Mouse (Mus musculus): ENCODE measurements around the gene Krt84. TPM values are rescaled to one million over a fixed set of nuclear protein-coding genes. Genes with fewer than 3 reads are reported as not detected.

Krt84 gene
- total and polyA plus RNA-seq, 2 experiments from 2014 or later, result not detected

DNA sequence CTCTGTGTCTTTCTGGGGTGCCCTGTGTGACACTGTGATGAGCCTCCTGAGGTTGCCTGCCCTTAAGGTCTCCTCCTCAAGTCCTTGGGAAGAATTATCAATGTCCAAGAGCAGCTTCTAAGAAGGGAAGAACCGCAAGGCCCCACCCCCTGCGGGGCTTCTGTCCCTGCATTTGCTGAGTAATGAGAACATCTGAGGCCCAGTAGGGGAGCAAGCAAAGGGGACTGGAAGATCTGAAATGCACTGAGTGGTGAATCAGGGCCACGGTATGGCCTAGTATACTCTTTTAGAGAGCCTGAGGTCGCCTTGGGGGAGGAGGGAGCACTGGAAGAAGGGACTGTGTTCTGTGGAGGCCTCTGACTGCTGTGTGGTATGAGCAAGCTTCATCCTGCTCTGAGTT lies 50.6 kb downstream of the Krt84 start:
- Histone ChIP-seq H3K4me1 (ENCODE audit: control insufficient read depth, insufficient read depth) (no peaks in the 10 kb centered on the region), H3K9ac (replicated peaks; ENCODE audit: low read depth, low read length) (no peak overlapping the region), H3K36me3 (replicated peaks; ENCODE audit: control insufficient read depth, insufficient read depth, low read length) (no peaks in the 10 kb centered on the region), H3K4me3 (ENCODE audit: low read depth, low read length) (no peak overlapping the region), H3K9me3 (replicated peaks; ENCODE audit: control insufficient read depth, low read length) (no peaks in the 10 kb centered on the region), H3K27ac (ENCODE audit: low read depth) (no peak overlapping the region), H3K27me3 (ENCODE audit: control insufficient read depth, insufficient read depth, low read length) (peaks cover 11% of the 10 kb centered on the region), H3K4me2 (ENCODE audit: low read depth, low read length) (no peak overlapping the region)
- TF ChIP-seq EP300 (IDR thresholded peaks at IDR 0.05; ENCODE audit: low read depth), result no peak
- no peak for ATAC-seq (ENCODE audit: insufficient read depth, low read depth)
- 30% methylated on average over 4 of the region's 4 CpGs for WGBS
- DNase-seq (ENCODE audit: low spot score), result no peak

- Histone ChIP-seq H3K4me2 (ENCODE audit: low read depth, low read length) (peak overlapping the region; percentile 50), H3K4me1 (ENCODE audit: control insufficient read depth, insufficient read depth) (no peaks in the 10 kb centered on the region), H3K27me3 (ENCODE audit: control insufficient read depth, insufficient read depth, low read length) (peaks cover 11% of the 10 kb centered on the region), H3K36me3 (replicated peaks; ENCODE audit: control insufficient read depth, insufficient read depth, low read length) (no peaks in the 10 kb centered on the region), H3K4me3 (ENCODE audit: low read depth, low read length) (peak overlapping the region; percentile 25; the same call in 1 of the 2 replicates), H3K9me3 (replicated peaks; ENCODE audit: control insufficient read depth, low read length) (no peaks in the 10 kb centered on the region), H3K9ac (replicated peaks; ENCODE audit: low read depth, low read length) (no peak overlapping the region), H3K27ac (ENCODE audit: low read depth) (no peak overlapping the region)
- WGBS, result 36% methylated on average over 11 of the region's 11 CpGs
- no peak for ATAC-seq (ENCODE audit: insufficient read depth, low read depth)
- DNase-seq (ENCODE audit: low spot score), result no peak
- TF ChIP-seq CTCF (IDR thresholded peaks at IDR 0.05; ENCODE audit: low read depth) (no peak), EP300 (IDR thresholded peaks at IDR 0.05; ENCODE audit: low read depth) (no peak)
Measured at GRCm38 (mm10) chr15:101479666-101480060, 53.0 kb downstream of the Krt84 start.

- peaks cover 11% of the 10 kb centered on the region for H3K27me3 ChIP-seq (ENCODE audit: control insufficient read depth, insufficient read depth, low read length)
- no peak for ATAC-seq (ENCODE audit: insufficient read depth, low read depth)
Measured at GRCm38 (mm10) chr15:101479007-101479665, 53.5 kb downstream of the Krt84 start.

More at GRCm38 (mm10) chr15:101479007-101479665, 53.5 kb downstream of the Krt84 start:
- TF ChIP-seq CTCF (IDR thresholded peaks at IDR 0.05; ENCODE audit: low read depth), result peak; percentile 25
- TF ChIP-seq EP300 (IDR thresholded peaks at IDR 0.05; ENCODE audit: low read depth), result no peak
- WGBS, result 8% methylated on average over 31 of the region's 31 CpGs
- Histone ChIP-seq H3K4me3 (ENCODE audit: low read depth, low read length) (peak overlapping the region; percentile 25), H3K36me3 (replicated peaks; ENCODE audit: control insufficient read depth, insufficient read depth, low read length) (no peaks in the 10 kb centered on the region), H3K9me3 (replicated peaks; ENCODE audit: control insufficient read depth, low read length) (no peaks in the 10 kb centered on the region), H3K4me2 (ENCODE audit: low read depth, low read length) (peak overlapping the region; percentile 50), H3K9ac (replicated peaks; ENCODE audit: low read depth, low read length) (no peak overlapping the region), H3K4me1 (ENCODE audit: control insufficient read depth, insufficient read depth) (no peaks in the 10 kb centered on the region), H3K27ac (ENCODE audit: low read depth) (no peak overlapping the region)
- no peak for DNase-seq (ENCODE audit: low spot score)

Small RNA genes within 50 kb of the gene (microRNA-seq; reads per million reads assigned to microRNA genes)
- not detected for gene Gm44393
- not detected for gene Gm44460

Other genes starting within 250 kb of the Krt84 start
- gene Atg101, start 248.5 kb downstream of the Krt84 start, total RNA-seq (2014; rRNA removed; ENCODE audit: low replicate concordance), result 43.7 and 61.6 TPM in 2 replicates
- gene Atg101, start 248.5 kb downstream of the Krt84 start, polyA plus RNA-seq (2015; fragmentation: Nextera tagmentation; extraction: Ambion mirVana), result 48.6 and 53.4 TPM in 2 replicates
- gene 6030408B16Rik, start 239.6 kb downstream of the Krt84 start, total RNA-seq (2014; rRNA removed; ENCODE audit: low replicate concordance), result 6.5 and 8.4 TPM in 2 replicates
- gene 6030408B16Rik, start 239.6 kb downstream of the Krt84 start, polyA plus RNA-seq (2015; fragmentation: Nextera tagmentation; extraction: Ambion mirVana), result 6.4 and 8.1 TPM in 2 replicates
- 5.9 and 12.0 TPM in 2 replicates for gene Krt80, start 162.7 kb downstream of the Krt84 start, total RNA-seq (2014; rRNA removed; ENCODE audit: low replicate concordance)
- 1.8 and 2.2 TPM in 2 replicates for gene Krt80, start 162.7 kb downstream of the Krt84 start, polyA plus RNA-seq (2015; fragmentation: Nextera tagmentation; extraction: Ambion mirVana)
- 6.6 and 24.8 TPM in 2 replicates for gene Krt7, start 121.8 kb downstream of the Krt84 start, total RNA-seq (2014; rRNA removed; ENCODE audit: low replicate concordance)
- 10.2 and 10.4 TPM in 2 replicates for gene Krt7, start 121.8 kb downstream of the Krt84 start, polyA plus RNA-seq (2015; fragmentation: Nextera tagmentation; extraction: Ambion mirVana)
- gene Krt87, start 94.0 kb downstream of the Krt84 start, total RNA-seq (2014; rRNA removed; ENCODE audit: low replicate concordance), result not detected in 2 replicates
- gene Krt87, start 94.0 kb downstream of the Krt84 start, polyA plus RNA-seq (2015; fragmentation: Nextera tagmentation; extraction: Ambion mirVana), result not detected in 2 replicates
- gene Krt88, start 85.1 kb downstream of the Krt84 start, total RNA-seq (2014; rRNA removed; ENCODE audit: low replicate concordance), result not detected in 2 replicates
- not detected in 2 replicates for gene Krt88, start 85.1 kb downstream of the Krt84 start, polyA plus RNA-seq (2015; fragmentation: Nextera tagmentation; extraction: Ambion mirVana)
- not detected in 2 replicates for gene Krt81, start 69.1 kb downstream of the Krt84 start, total RNA-seq (2014; rRNA removed; ENCODE audit: low replicate concordance)
- gene Krt81, start 69.1 kb downstream of the Krt84 start, polyA plus RNA-seq (2015; fragmentation: Nextera tagmentation; extraction: Ambion mirVana), result not detected in 2 replicates
- gene Krt86, start 59.3 kb downstream of the Krt84 start, total RNA-seq (2014; rRNA removed; ENCODE audit: low replicate concordance), result not detected in 2 replicates
- not detected in 2 replicates for gene Krt86, start 59.3 kb downstream of the Krt84 start, polyA plus RNA-seq (2015; fragmentation: Nextera tagmentation; extraction: Ambion mirVana)
- gene Krt83, start 41.3 kb downstream of the Krt84 start, total RNA-seq (2014; rRNA removed; ENCODE audit: low replicate concordance), result not detected in 2 replicates
- gene Krt83, start 41.3 kb downstream of the Krt84 start, polyA plus RNA-seq (2015; fragmentation: Nextera tagmentation; extraction: Ambion mirVana), result not detected in 2 replicates
- gene Gm49425, start 15.6 kb downstream of the Krt84 start, total RNA-seq (2014; rRNA removed; ENCODE audit: low replicate concordance), result not detected in 2 replicates
- gene Gm49425, start 15.6 kb downstream of the Krt84 start, polyA plus RNA-seq (2015; fragmentation: Nextera tagmentation; extraction: Ambion mirVana), result not detected in 2 replicates
- not detected in 2 replicates for gene Krt82, start 17.8 kb upstream of the Krt84 start, total RNA-seq (2014; rRNA removed; ENCODE audit: low replicate concordance)
- gene Krt82, start 17.8 kb upstream of the Krt84 start, polyA plus RNA-seq (2015; fragmentation: Nextera tagmentation; extraction: Ambion mirVana), result not detected in 2 replicates
- 0.08 TPM in 1 of 2 replicates, not detected in the other for gene Krt90, start 30.1 kb upstream of the Krt84 start, total RNA-seq (2014; rRNA removed; ENCODE audit: low replicate concordance)
- 0.04 and 0.14 TPM in 2 replicates for gene Krt90, start 30.1 kb upstream of the Krt84 start, polyA plus RNA-seq (2015; fragmentation: Nextera tagmentation; extraction: Ambion mirVana)
- not detected in 2 replicates for gene Krt75, start 41.1 kb upstream of the Krt84 start, total RNA-seq (2014; rRNA removed; ENCODE audit: low replicate concordance)
- gene Krt75, start 41.1 kb upstream of the Krt84 start, polyA plus RNA-seq (2015; fragmentation: Nextera tagmentation; extraction: Ambion mirVana), result not detected in 2 replicates
- not detected in 2 replicates for gene Gm5414, start 95.4 kb upstream of the Krt84 start, total RNA-seq (2014; rRNA removed; ENCODE audit: low replicate concordance)
- not detected in 2 replicates for gene Gm5414, start 95.4 kb upstream of the Krt84 start, polyA plus RNA-seq (2015; fragmentation: Nextera tagmentation; extraction: Ambion mirVana)
- gene Gm5478, start 114.6 kb upstream of the Krt84 start, total RNA-seq (2014; rRNA removed; ENCODE audit: low replicate concordance), result not detected in 2 replicates
- not detected in 2 replicates for gene Gm5478, start 114.6 kb upstream of the Krt84 start, polyA plus RNA-seq (2015; fragmentation: Nextera tagmentation; extraction: Ambion mirVana)
- not detected in 2 replicates for gene Krt6b, start 147.5 kb upstream of the Krt84 start, total RNA-seq (2014; rRNA removed; ENCODE audit: low replicate concordance)
- 0.07 TPM in 1 of 2 replicates, not detected in the other for gene Krt6b, start 147.5 kb upstream of the Krt84 start, polyA plus RNA-seq (2015; fragmentation: Nextera tagmentation; extraction: Ambion mirVana)
- gene Krt6a, start 161.5 kb upstream of the Krt84 start, total RNA-seq (2014; rRNA removed; ENCODE audit: low replicate concordance), result 2.8 TPM in 1 of 2 replicates, not detected in the other
- gene Krt6a, start 161.5 kb upstream of the Krt84 start, polyA plus RNA-seq (2015; fragmentation: Nextera tagmentation; extraction: Ambion mirVana), result not detected in 2 replicates
- gene Krt5, start 180.1 kb upstream of the Krt84 start, total RNA-seq (2014; rRNA removed; ENCODE audit: low replicate concordance), result 7.4 TPM in 1 of 2 replicates, not detected in the other
- 0.05 TPM in 1 of 2 replicates, not detected in the other for gene Krt5, start 180.1 kb upstream of the Krt84 start, polyA plus RNA-seq (2015; fragmentation: Nextera tagmentation; extraction: Ambion mirVana)
- gene Krt71, start 210.3 kb upstream of the Krt84 start, total RNA-seq (2014; rRNA removed; ENCODE audit: low replicate concordance), result not detected in 2 replicates
- gene Krt71, start 210.3 kb upstream of the Krt84 start, polyA plus RNA-seq (2015; fragmentation: Nextera tagmentation; extraction: Ambion mirVana), result not detected in 2 replicates